Mouse (Mus musculus): ENCODE measurements around the gene Pld2.

The Pld2 gene

GRCm38 (mm10) chr11:70577201-70577600 is 37.3 kb downstream of the Pld2 start:
- DNase-seq (ENCODE audit: low spot score) = no peak

- DNase-seq (ENCODE audit: low spot score) = no peak
Measured at GRCm38 (mm10) chr11:70578962-70579361, 39.1 kb downstream of the Pld2 start.

- no peak for DNase-seq (ENCODE audit: low spot score)
Measured at GRCm38 (mm10) chr11:70579710-70580357, 40.0 kb downstream of the Pld2 start.

DNA sequence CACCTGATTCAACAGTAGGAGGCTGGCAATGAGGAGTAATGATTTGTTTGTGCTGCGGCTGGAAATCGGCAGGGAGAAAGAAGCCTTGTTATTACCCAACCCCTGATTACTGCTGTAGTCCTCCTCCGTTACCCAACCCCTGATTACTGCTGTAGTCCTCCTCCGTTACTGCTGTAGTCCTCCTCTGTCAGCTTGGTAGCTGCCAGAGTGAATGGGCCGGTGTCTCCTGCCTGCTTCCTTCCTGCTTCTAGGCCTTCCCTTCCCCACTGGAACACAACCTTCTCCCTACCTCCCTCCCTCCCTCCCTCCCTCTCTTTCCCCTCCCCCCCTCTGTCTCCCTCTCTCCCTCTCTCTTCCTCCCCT is 40.5 kb downstream of the Pld2 start:
- DNase-seq (ENCODE audit: low spot score) = no peak

DNA sequence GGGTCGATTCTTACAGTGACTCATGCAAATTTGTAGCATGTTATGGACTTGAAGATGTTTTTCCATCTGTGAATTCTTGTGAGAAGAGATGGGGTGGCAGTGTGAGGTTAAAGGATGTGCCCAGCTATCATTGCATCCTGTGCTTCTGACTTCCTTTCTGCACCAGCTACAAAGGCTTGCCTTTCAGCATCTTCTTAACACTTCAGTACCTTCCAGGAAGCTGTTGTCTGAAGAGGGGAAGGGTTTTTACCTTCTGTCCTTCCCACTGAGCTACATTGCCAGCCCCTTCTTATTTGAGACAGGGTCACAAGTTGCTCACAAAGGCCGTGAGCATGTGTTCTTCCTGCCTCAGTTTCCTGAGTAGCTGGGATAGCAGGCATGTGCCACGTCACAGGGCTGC is 41.1 kb downstream of the Pld2 start:
- no peak for DNase-seq (ENCODE audit: low spot score)

GRCm38 (mm10) chr11:70582196-70582595 is 42.3 kb downstream of the Pld2 start:
- DNase-seq (ENCODE audit: low spot score) = no peak

DNA sequence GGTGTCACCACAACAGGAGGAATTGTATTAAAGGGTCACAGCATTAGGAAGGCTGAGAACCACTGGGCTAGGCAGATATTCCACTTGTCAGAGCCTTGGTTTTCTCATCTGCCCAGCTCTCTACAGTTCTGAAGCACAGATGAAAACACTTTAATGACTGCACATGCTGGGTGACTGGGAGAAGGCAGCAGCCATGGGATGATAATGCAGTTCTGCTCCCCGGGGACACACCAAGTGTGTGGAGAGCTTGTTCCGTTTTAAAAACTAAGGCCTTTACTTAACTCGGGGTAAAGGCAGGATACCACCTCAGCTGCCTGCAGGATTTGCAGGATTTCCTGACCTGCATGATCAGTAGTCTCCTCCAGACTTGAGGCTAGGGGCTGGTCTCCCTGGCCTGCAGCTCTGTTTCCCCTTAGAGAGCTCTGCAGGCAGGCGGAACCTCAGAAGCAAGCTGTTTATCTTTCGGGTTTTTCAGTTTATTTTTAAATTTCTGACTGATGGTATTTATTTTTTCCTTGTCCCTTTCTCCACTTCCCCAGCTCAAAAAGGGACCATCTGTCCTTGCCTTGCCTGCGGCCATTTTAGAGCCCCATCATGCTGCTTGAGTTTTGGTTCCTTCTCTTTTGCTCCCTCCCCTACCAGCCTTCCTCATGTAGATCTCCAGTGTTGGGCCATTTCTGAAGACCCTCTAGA is 43.3 kb downstream of the Pld2 start:
- no peak for DNase-seq (ENCODE audit: low spot score)

DNA sequence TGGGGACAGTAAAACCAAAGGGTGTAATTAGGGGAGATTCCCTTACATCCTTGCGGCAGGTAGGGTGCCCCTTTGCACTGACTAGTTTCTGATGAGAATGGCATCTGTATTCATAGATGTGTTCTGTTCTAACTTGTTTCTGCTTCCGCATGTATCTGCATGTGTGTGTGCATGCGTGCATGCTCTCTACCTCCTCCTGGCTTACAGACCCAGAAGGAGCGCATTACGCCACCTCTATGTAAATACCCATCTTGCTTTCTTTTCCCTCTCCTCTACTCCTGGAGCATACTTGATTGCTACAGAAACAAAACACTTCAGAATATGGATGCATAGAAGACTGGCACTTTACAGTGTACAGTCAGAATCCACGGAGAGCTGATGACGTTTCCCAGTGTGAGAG is 43.9 kb downstream of the Pld2 start:
- no peak for DNase-seq (ENCODE audit: low spot score)

DNA sequence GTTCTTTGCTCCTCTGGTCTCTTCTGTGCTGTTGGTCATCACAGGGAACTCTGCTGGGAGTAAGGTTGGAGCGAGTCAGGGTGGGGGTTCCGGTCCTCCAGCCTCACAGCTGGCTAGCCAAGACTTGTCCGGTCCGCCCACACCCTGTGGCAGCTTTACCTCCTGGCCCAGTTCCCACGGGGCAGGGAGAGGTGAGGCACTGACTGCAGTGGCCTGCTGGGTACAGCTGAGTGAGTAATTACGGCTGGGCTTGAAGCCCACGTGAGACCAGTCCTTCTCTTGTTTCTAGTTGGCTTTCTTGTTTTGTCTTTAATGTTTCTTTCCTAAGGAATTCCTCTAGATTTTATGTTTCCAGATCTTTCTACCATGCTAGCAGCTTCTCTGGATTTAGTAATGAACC is 45.6 kb downstream of the Pld2 start:
- no peak for DNase-seq (ENCODE audit: low spot score)

DNA sequence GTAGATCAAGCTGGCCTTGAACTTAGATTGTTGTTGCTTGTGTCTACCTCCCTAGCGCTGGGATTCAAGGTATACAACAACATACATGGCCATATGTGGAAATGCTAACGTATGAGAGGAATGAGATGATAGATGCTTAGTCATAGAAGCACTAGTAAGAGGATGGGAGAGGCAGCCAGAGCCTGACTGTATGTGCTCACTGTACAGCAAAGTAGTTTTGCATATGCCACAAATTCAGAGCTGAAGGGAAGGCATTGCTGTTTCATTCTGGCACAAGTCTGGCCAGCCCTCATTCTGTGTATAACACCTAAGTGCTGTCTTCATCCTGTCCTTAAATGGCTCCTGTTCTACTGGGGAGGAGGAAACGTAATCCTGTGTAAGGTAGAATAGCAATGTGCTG is 46.4 kb downstream of the Pld2 start:
- DNase-seq (ENCODE audit: low spot score) = no peak

- DNase-seq (ENCODE audit: low spot score) = no peak
Measured at GRCm38 (mm10) chr11:70586954-70587353, 47.1 kb downstream of the Pld2 start.

- DNase-seq (ENCODE audit: low spot score) = no peak
Measured at GRCm38 (mm10) chr11:70591733-70592132, 51.9 kb downstream of the Pld2 start.

- no peak for DNase-seq (ENCODE audit: low spot score)
Measured at GRCm38 (mm10) chr11:70594253-70594989, 54.6 kb downstream of the Pld2 start.

- DNase-seq (ENCODE audit: low spot score) = no peak
Measured at GRCm38 (mm10) chr11:70595638-70596037, 55.8 kb downstream of the Pld2 start.

GRCm38 (mm10) chr11:70596094-70596493 is 56.2 kb downstream of the Pld2 start:
- DNase-seq (ENCODE audit: low spot score) = no peak

DNA sequence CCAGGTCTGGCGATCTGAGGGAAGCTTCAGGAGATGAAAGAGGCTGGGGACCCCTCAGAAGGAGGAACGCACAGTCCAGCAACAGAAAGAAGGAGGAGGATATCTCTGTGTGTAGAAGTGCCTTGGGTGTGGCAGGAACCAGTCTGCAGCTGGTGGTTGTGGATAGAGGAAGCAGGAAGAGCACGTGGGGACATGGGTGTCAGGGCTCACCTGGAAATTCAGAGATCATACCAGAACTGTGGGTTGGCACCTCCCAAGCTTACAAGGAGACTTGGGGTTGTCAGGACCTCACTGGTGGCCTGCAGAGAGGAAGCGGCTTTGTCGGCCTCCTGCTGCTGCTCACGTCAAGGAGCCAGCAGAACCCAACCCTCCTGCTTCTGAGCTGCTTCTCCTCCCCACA is 57.4 kb downstream of the Pld2 start:
- no peak for DNase-seq (ENCODE audit: low spot score)

GRCm38 (mm10) chr11:70598451-70598953 is 58.6 kb downstream of the Pld2 start:
- no peak for DNase-seq (ENCODE audit: low spot score)

DNA sequence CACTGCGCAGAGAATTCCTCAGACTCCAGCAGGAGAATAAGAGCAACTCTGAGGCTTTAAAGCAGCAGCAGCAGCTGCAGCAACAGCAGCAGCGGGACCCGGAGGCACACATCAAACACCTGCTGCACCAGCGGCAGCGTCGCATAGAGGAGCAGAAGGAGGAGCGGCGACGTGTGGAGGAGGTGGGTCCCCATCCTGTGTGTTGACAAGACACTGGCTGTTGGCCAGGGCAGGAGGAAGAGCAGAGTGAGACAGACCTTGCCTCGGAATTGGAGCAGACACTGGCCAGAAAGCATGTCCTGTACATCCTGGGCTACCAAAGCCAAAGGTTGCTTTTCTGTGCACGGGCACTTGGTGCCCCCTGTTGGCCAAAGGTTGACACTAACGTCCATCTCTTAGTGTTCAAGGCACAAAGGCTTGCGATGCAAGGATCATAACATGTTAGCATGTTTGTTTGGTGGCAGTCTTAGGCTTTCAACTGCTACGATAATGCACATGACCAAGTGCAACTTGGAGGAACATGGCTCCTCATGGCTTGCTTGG is 65.2 kb downstream of the Pld2 start:
- peak; percentile 88 for DNase-seq (ENCODE audit: low spot score)

- no peak for DNase-seq (ENCODE audit: low spot score)
Measured at GRCm38 (mm10) chr11:70606717-70607116, 66.9 kb downstream of the Pld2 start.

- DNase-seq (ENCODE audit: low spot score) = no peak
Measured at GRCm38 (mm10) chr11:70607611-70608010, 67.7 kb downstream of the Pld2 start.
